Mouse (Mus musculus): ENCODE measurements around the gene Hmcn1. TPM values are rescaled to one million over a fixed set of nuclear protein-coding genes. Genes with fewer than 3 reads are reported as not detected.

Hmcn1 gene
- total and polyA plus RNA-seq, 2 experiments, result 1.0 to 2.7 TPM

DNA sequence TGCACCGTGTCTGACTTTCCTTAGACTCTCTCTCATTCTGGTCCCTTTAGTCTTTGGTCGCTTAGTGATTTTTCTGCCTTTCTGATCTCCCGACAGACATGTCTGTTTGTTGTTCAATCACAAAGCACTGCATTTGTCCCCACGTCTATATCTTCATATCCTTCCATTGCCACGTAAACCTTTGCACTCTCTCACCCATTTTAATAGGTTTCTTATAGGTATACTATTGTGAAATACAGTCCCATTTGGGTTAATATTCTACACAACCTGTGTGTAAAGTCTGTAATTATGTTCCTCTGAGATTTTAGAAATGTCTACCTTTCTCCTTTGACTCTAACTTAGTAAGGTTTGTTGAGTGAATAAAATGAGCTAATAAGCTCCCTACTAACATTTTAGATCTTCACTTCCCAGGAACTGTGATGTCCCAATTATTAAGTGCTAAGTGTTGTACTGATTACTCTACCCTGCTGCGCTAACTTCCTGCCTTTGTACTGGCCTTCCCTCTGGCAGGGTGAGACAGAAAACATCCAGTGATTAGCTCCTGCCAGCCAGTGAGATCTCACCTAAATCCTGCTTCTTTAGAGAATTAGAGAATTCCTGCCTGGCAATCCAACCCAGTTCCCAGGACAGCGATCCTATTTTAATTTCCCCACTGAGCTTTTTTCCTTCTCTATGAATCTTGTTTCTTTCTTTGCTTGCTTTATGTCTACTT lies 250.7 kb downstream of the Hmcn1 start:
- no peak for TF ChIP-seq POLR2A (IDR thresholded peaks at IDR 0.05; ENCODE audit: extremely low read depth, insufficient read depth, low read length)
- Histone ChIP-seq H3K27ac (replicated peaks; ENCODE audit: insufficient read depth, low read depth, low read length) (no peak overlapping the region), H3K36me3 (ENCODE audit: control insufficient read depth, insufficient read depth, low read length) (no peaks in the 10 kb centered on the region), H3K4me3 (ENCODE audit: insufficient read depth, low read depth, low read length) (no peak overlapping the region), H3K79me2 (ENCODE audit: control insufficient read depth, insufficient read depth, low read length) (no peaks in the 10 kb centered on the region), H3K27me3 (ENCODE audit: control insufficient read depth, insufficient read depth, low read length) (no peaks in the 10 kb centered on the region), H3K4me1 (ENCODE audit: control insufficient read depth, insufficient read depth, low read length) (no peaks in the 10 kb centered on the region), H3K9ac (ENCODE audit: low read depth, low read length) (no peak overlapping the region)
- DNase-seq (ENCODE audit: extremely low read depth, low read depth, low spot score), result no peak
- WGBS, result 60% methylated on average over 7 of the region's 7 CpGs

DNA sequence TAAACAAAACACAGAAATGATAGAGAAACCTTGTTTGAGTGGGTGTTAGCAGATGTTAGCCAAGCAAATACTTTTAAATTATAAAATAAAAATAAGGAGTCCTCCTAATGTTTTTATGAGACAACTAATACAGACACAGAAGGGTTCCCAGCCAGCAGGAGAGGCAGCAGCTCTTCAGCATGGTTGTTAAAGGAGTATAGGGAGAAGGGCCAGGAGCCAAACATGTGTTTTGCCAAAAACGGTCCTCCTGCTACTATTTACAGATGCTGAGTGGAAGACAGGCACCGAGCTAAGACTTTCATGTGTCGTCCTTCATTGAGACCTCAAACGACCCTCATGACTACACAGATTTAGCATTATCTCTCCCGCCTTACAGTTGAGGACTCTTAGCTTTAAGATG lies 281.8 kb downstream of the Hmcn1 start:
- WGBS, result 69% methylated on average over 5 of the region's 5 CpGs
- no peak overlapping the region for H3K27ac ChIP-seq (replicated peaks; ENCODE audit: insufficient read depth, low read depth, low read length)
- H3K36me3 ChIP-seq (ENCODE audit: control insufficient read depth, insufficient read depth, low read length), result no peaks in the 10 kb centered on the region
- no peak overlapping the region for H3K9ac ChIP-seq (ENCODE audit: low read depth, low read length)
- H3K4me1 ChIP-seq (ENCODE audit: control insufficient read depth, insufficient read depth, low read length), result no peaks in the 10 kb centered on the region
- H3K27me3 ChIP-seq (ENCODE audit: control insufficient read depth, insufficient read depth, low read length), result no peaks in the 10 kb centered on the region
- TF ChIP-seq CTCF (IDR thresholded peaks at IDR 0.05; ENCODE audit: low read depth, low read length), result no peak
- no peak for TF ChIP-seq POLR2A (IDR thresholded peaks at IDR 0.05; ENCODE audit: extremely low read depth, insufficient read depth, low read length)
- no peak overlapping the region for H3K4me3 ChIP-seq (ENCODE audit: insufficient read depth, low read depth, low read length)
- DNase-seq (ENCODE audit: extremely low read depth, low read depth, low spot score), result no peak
- H3K79me2 ChIP-seq (ENCODE audit: control insufficient read depth, insufficient read depth, low read length), result no peaks in the 10 kb centered on the region

DNA sequence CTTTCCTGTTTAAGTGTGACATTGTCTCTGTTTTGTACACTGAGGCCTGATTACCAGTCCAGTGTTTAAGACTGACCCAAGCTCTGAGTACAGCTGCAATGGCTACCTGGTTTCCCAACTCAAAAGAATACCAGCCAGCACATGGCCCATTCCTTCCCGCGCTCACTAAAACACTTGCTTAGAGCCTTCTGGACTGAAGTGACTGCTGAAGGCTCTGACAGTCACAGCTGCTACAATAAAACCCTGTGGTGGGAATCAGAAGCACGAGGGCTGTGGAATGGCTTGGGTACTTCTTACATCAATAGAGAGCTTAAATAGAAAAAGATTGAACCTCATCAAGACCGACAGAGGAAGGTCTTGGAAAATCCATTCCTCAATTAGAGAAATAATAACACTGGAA lies 286.7 kb downstream of the Hmcn1 start:
- WGBS, result 85% methylated on average over 4 of the region's 4 CpGs
- Histone ChIP-seq H3K79me2 (ENCODE audit: control insufficient read depth, insufficient read depth, low read length) (no peaks in the 10 kb centered on the region), H3K4me3 (ENCODE audit: insufficient read depth, low read depth, low read length) (no peak overlapping the region), H3K9ac (ENCODE audit: low read depth, low read length) (no peak overlapping the region), H3K4me1 (ENCODE audit: control insufficient read depth, insufficient read depth, low read length) (no peaks in the 10 kb centered on the region), H3K36me3 (ENCODE audit: control insufficient read depth, insufficient read depth, low read length) (no peaks in the 10 kb centered on the region), H3K27ac (replicated peaks; ENCODE audit: insufficient read depth, low read depth, low read length) (no peak overlapping the region), H3K27me3 (ENCODE audit: control insufficient read depth, insufficient read depth, low read length) (no peaks in the 10 kb centered on the region)
- TF ChIP-seq CTCF (IDR thresholded peaks at IDR 0.05; ENCODE audit: low read depth, low read length) (no peak), POLR2A (IDR thresholded peaks at IDR 0.05; ENCODE audit: extremely low read depth, insufficient read depth, low read length) (no peak)
- DNase-seq (ENCODE audit: extremely low read depth, low read depth, low spot score), result no peak

DNA sequence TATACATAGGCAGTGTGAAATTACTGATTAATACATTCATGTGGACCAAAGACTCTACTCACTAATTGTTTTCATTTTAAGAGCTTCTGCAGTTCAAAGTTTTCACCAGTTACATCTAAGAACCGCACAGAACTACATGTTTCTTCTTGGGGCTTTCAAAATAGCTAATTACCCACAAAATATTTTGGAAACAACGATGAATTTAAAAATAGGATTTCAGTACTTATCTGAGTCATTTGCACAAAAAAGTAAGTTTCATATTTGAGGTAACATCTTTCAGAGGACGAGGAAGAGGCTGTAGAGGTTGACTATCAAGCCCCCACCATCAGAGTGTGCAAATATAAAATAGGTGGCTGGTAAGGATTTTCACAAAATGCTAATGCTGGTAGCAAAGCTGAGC lies 295.5 kb downstream of the Hmcn1 start:
- DNase-seq (ENCODE audit: extremely low read depth, low read depth, low spot score), result no peak
- TF ChIP-seq POLR2A (IDR thresholded peaks at IDR 0.05; ENCODE audit: extremely low read depth, insufficient read depth, low read length) (no peak), CTCF (IDR thresholded peaks at IDR 0.05; ENCODE audit: low read depth, low read length) (no peak)
- Histone ChIP-seq H3K4me1 (ENCODE audit: control insufficient read depth, insufficient read depth, low read length) (peaks cover 2% of the 10 kb centered on the region; the same call in 1 of the 2 replicates), H3K36me3 (ENCODE audit: control insufficient read depth, insufficient read depth, low read length) (no peaks in the 10 kb centered on the region), H3K4me3 (ENCODE audit: insufficient read depth, low read depth, low read length) (no peak overlapping the region), H3K27ac (replicated peaks; ENCODE audit: insufficient read depth, low read depth, low read length) (no peak overlapping the region), H3K9ac (ENCODE audit: low read depth, low read length) (no peak overlapping the region), H3K79me2 (ENCODE audit: control insufficient read depth, insufficient read depth, low read length) (no peaks in the 10 kb centered on the region), H3K27me3 (ENCODE audit: control insufficient read depth, insufficient read depth, low read length) (no peaks in the 10 kb centered on the region)
- WGBS, result 84% methylated on average over 3 of the region's 3 CpGs

DNA sequence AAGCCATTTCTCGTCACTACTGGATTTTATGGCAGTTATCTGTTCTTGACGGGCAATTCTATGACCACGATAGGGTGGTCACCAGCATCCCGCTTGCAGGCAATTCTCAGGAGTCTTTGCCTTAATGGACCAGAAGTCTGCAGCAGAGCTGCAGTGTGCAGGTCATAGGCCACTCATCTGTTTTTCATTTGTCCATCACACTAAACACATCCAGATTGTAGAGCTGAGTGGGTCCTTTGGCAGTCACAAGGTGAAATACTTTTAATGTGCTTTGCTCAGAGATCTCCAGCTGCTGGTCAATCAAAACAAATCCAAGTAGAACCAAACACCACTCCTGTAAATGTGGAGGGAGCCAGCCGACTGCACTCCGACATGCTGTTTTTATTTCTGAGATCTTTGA lies 311.2 kb downstream of the Hmcn1 start:
- Histone ChIP-seq H3K4me1 (ENCODE audit: control insufficient read depth, insufficient read depth, low read length) (no peaks in the 10 kb centered on the region), H3K27me3 (ENCODE audit: control insufficient read depth, insufficient read depth, low read length) (no peaks in the 10 kb centered on the region), H3K4me3 (ENCODE audit: insufficient read depth, low read depth, low read length) (no peak overlapping the region), H3K9ac (ENCODE audit: low read depth, low read length) (no peak overlapping the region), H3K27ac (replicated peaks; ENCODE audit: insufficient read depth, low read depth, low read length) (no peak overlapping the region), H3K79me2 (ENCODE audit: control insufficient read depth, insufficient read depth, low read length) (no peaks in the 10 kb centered on the region), H3K36me3 (ENCODE audit: control insufficient read depth, insufficient read depth, low read length) (no peaks in the 10 kb centered on the region)
- 96% methylated on average over 6 of the region's 6 CpGs for WGBS
- no peak for DNase-seq (ENCODE audit: extremely low read depth, low read depth, low spot score)
- TF ChIP-seq POLR2A (IDR thresholded peaks at IDR 0.05; ENCODE audit: extremely low read depth, insufficient read depth, low read length), result no peak
- no peak for TF ChIP-seq CTCF (IDR thresholded peaks at IDR 0.05; ENCODE audit: low read depth, low read length)

GRCm38 (mm10) chr1:150681433-150681832 lies 311.8 kb downstream of the Hmcn1 start:
- no peaks in the 10 kb centered on the region for H3K27me3 ChIP-seq (ENCODE audit: control insufficient read depth, insufficient read depth, low read length)
- no peaks in the 10 kb centered on the region for H3K4me1 ChIP-seq (ENCODE audit: control insufficient read depth, insufficient read depth, low read length)
- no peak overlapping the region for H3K9ac ChIP-seq (ENCODE audit: low read depth, low read length)
- no peaks in the 10 kb centered on the region for H3K36me3 ChIP-seq (ENCODE audit: control insufficient read depth, insufficient read depth, low read length)
- TF ChIP-seq POLR2A (IDR thresholded peaks at IDR 0.05; ENCODE audit: extremely low read depth, insufficient read depth, low read length), result no peak
- no peak for TF ChIP-seq CTCF (IDR thresholded peaks at IDR 0.05; ENCODE audit: low read depth, low read length)
- H3K79me2 ChIP-seq (ENCODE audit: control insufficient read depth, insufficient read depth, low read length), result no peaks in the 10 kb centered on the region
- no peak for DNase-seq (ENCODE audit: extremely low read depth, low read depth, low spot score)
- no peak overlapping the region for H3K4me3 ChIP-seq (ENCODE audit: insufficient read depth, low read depth, low read length)
- no peak overlapping the region for H3K27ac ChIP-seq (replicated peaks; ENCODE audit: insufficient read depth, low read depth, low read length)
- whole genome bisulfite sequencing, result 61% methylated on average over 3 of the region's 3 CpGs
